Mouse (Mus musculus) kidney, postnatal 36 days (tissue): ENCODE measurements at regions not wholly inside any gene's neighbourhood (a gene's known extent, or its start where the extent isn't known, plus 50 kb on each side); places are given as distances from the start of the nearest gene placed in this dataset.

ENCODE experiments used
- DNase-seq, 2 experiments: peaks; one replicate each; pipeline ENCODE4 v3.0.0; 2021 to 2022; ENCODE audit warnings: mixed read lengths in 2 of 2

GRCm38 (mm10) chr3:134610244-134610643 lies 218.6 kb upstream of the Tacr3 start:
- no peak for DNase-seq

- no peak for DNase-seq
Measured at GRCm38 (mm10) chr3:134611516-134612297, 217.1 kb upstream of the Tacr3 start.

- DNase-seq, result no peak
Measured at GRCm38 (mm10) chr3:134612298-134612616, 216.6 kb upstream of the Tacr3 start.

GRCm38 (mm10) chr3:134629166-134630134 lies 199.4 kb upstream of the Tacr3 start:
- DNase-seq, result peak; percentile 12 to 44

GRCm38 (mm10) chr3:134630135-134630516 lies 198.7 kb upstream of the Tacr3 start:
- DNase-seq, result no peak

GRCm38 (mm10) chr3:134648727-134649445 lies 179.9 kb upstream of the Tacr3 start:
- DNase-seq, result no peak

- peak in 1 of 2 experiments; percentile 2 for DNase-seq
Measured at GRCm38 (mm10) chr3:134654051-134654450, 174.8 kb upstream of the Tacr3 start.

- no peak for DNase-seq
Measured at GRCm38 (mm10) chr3:134694893-134695292, 133.9 kb upstream of the Tacr3 start.

GRCm38 (mm10) chr3:134718620-134719019 lies 110.2 kb upstream of the Tacr3 start:
- DNase-seq, result peak in 1 of 2 experiments; percentile 30

GRCm38 (mm10) chr3:134735684-134736083 lies 93.1 kb upstream of the Tacr3 start:
- no peak for DNase-seq

GRCm38 (mm10) chr3:134761108-134761507 lies 67.7 kb upstream of the Tacr3 start:
- DNase-seq, result no peak

- DNase-seq, result peak; percentile 1 to 7
Measured at GRCm38 (mm10) chr3:134763264-134763936, 65.4 kb upstream of the Tacr3 start.
